Mouse (Mus musculus): Measurements from ENCODE around the gene Kcnq1. TPM values are rescaled to one million over a fixed set of nuclear protein-coding genes. Genes with fewer than 3 reads are reported as not detected.

Gene Kcnq1
- polyA plus RNA-seq, 2 experiments: 1.5 to 1.7 TPM

GRCm38 (mm10) chr7:143444580-143444954 lies 338.4 kb downstream of the Kcnq1 start:
- Histone ChIP-seq H3K36me3 (ENCODE audit: control insufficient read depth, insufficient read depth, low read length) (no peaks in the 10 kb centered on the region), H3K27ac (replicated peaks; ENCODE audit: low read depth, low read length) (no peak overlapping the region), H3K4me2 (replicated peaks; ENCODE audit: low read depth, low read length, severe bottlenecking) (peak overlapping the region; percentile 69; the same call in 1 of the 2 replicates), H3K4me1 (ENCODE audit: control insufficient read depth, insufficient read depth, low read length) (peaks cover 15% of the 10 kb centered on the region), H3K27me3 (ENCODE audit: control insufficient read depth, insufficient read depth, low read length) (peaks cover 18% of the 10 kb centered on the region), H3K4me3 (replicated peaks; ENCODE audit: low read length) (no peak overlapping the region), H3K9me3 (ENCODE audit: control insufficient read depth, low read length) (no peaks in the 10 kb centered on the region), H3K9ac (ENCODE audit: low read depth, low read length, severe bottlenecking) (no peak overlapping the region)
- no peak for TF ChIP-seq POLR2A (IDR thresholded peaks at IDR 0.05; ENCODE audit: borderline replicate concordance, extremely low read depth, insufficient read depth, insufficient read length)
- ATAC-seq (ENCODE audit: low FRiP score, low read depth): no peak
- WGBS: 40% methylated on average over 8 of the region's 8 CpGs
- no peak for DNase-seq (ENCODE audit: low spot score)

GRCm38 (mm10) chr7:143444955-143445648 lies 338.9 kb downstream of the Kcnq1 start:
- peak overlapping the region; percentile 69 for H3K4me2 ChIP-seq (replicated peaks; ENCODE audit: low read depth, low read length, severe bottlenecking)

GRCm38 (mm10) chr7:143445651-143446460 lies 339.7 kb downstream of the Kcnq1 start:
- ATAC-seq (ENCODE audit: low FRiP score, low read depth): 0 out of 2 replicates have a peak, but pooled peaks have one; percentile 39
- H3K4me1 ChIP-seq (ENCODE audit: control insufficient read depth, insufficient read depth, low read length): peaks cover 15% of the 10 kb centered on the region
- TF ChIP-seq POLR2A (IDR thresholded peaks at IDR 0.05; ENCODE audit: borderline replicate concordance, extremely low read depth, insufficient read depth, insufficient read length): no peak
- no peaks in the 10 kb centered on the region for H3K36me3 ChIP-seq (ENCODE audit: control insufficient read depth, insufficient read depth, low read length)
- 7% methylated on average over 51 of the region's 53 CpGs for WGBS
- peak overlapping the region; percentile 58 for H3K9ac ChIP-seq (ENCODE audit: low read depth, low read length, severe bottlenecking)
- no peaks in the 10 kb centered on the region for H3K9me3 ChIP-seq (ENCODE audit: control insufficient read depth, low read length)
- peaks cover 18% of the 10 kb centered on the region for H3K27me3 ChIP-seq (ENCODE audit: control insufficient read depth, insufficient read depth, low read length)
- H3K27ac ChIP-seq (replicated peaks; ENCODE audit: low read depth, low read length): peak overlapping the region; percentile 53; the same call in 1 of the 2 replicates
- DNase-seq (ENCODE audit: low spot score): no peak
- H3K4me3 ChIP-seq (replicated peaks; ENCODE audit: low read length): peak overlapping the region; percentile 35
- peak overlapping the region; percentile 69 for H3K4me2 ChIP-seq (replicated peaks; ENCODE audit: low read depth, low read length, severe bottlenecking)

More at GRCm38 (mm10) chr7:143444955-143445648, 338.9 kb downstream of the Kcnq1 start:
- DNase-seq (ENCODE audit: low spot score) (no peak), ATAC-seq (ENCODE audit: low FRiP score, low read depth) (peak; percentile 23; the same call in 1 of the 2 replicates)
- H3K9ac ChIP-seq (ENCODE audit: low read depth, low read length, severe bottlenecking): peak overlapping the region; percentile 58
- no peak overlapping the region for H3K27ac ChIP-seq (replicated peaks; ENCODE audit: low read depth, low read length)
- 6% methylated on average over 51 of the region's 55 CpGs for WGBS
- peak overlapping the region; percentile 35 for H3K4me3 ChIP-seq (replicated peaks; ENCODE audit: low read length)
- H3K4me1 ChIP-seq (ENCODE audit: control insufficient read depth, insufficient read depth, low read length): peaks cover 15% of the 10 kb centered on the region
- H3K9me3 ChIP-seq (ENCODE audit: control insufficient read depth, low read length): no peaks in the 10 kb centered on the region
- H3K36me3 ChIP-seq (ENCODE audit: control insufficient read depth, insufficient read depth, low read length): no peaks in the 10 kb centered on the region
- no peak for TF ChIP-seq POLR2A (IDR thresholded peaks at IDR 0.05; ENCODE audit: borderline replicate concordance, extremely low read depth, insufficient read depth, insufficient read length)
- peaks cover 18% of the 10 kb centered on the region for H3K27me3 ChIP-seq (ENCODE audit: control insufficient read depth, insufficient read depth, low read length)

- DNase-seq (ENCODE audit: low spot score): no peak
- 94% methylated on average over 2 of the region's 2 CpGs for WGBS
Observed at GRCm38 (mm10) chr7:143447130-143447529, 341.0 kb downstream of the Kcnq1 start.

GRCm38 (mm10) chr7:143458963-143459331 lies 352.8 kb downstream of the Kcnq1 start:
- Histone ChIP-seq H3K27me3 (ENCODE audit: control insufficient read depth, insufficient read depth, low read length) (no peaks in the 10 kb centered on the region), H3K9ac (ENCODE audit: low read depth, low read length, severe bottlenecking) (peak overlapping the region; percentile 86), H3K27ac (replicated peaks; ENCODE audit: low read depth, low read length) (peak overlapping the region; percentile 84), H3K36me3 (ENCODE audit: control insufficient read depth, insufficient read depth, low read length) (peaks cover 20% of the 10 kb centered on the region), H3K4me1 (ENCODE audit: control insufficient read depth, insufficient read depth, low read length) (peaks cover 8% of the 10 kb centered on the region), H3K4me2 (replicated peaks; ENCODE audit: low read depth, low read length, severe bottlenecking) (peak overlapping the region; percentile 49), H3K9me3 (ENCODE audit: control insufficient read depth, low read length) (peaks cover 26% of the 10 kb centered on the region), H3K4me3 (replicated peaks; ENCODE audit: low read length) (peak overlapping the region; percentile 66)
- TF ChIP-seq POLR2A (IDR thresholded peaks at IDR 0.05; ENCODE audit: borderline replicate concordance, extremely low read depth, insufficient read depth, insufficient read length): no peak
- DNase-seq (ENCODE audit: low spot score): no peak
- 27% methylated on average over 33 of the region's 38 CpGs for WGBS
- ATAC-seq (ENCODE audit: low FRiP score, low read depth): no peak

More at GRCm38 (mm10) chr7:143447130-143447529, 341.0 kb downstream of the Kcnq1 start:
- no peak for TF ChIP-seq POLR2A (IDR thresholded peaks at IDR 0.05; ENCODE audit: borderline replicate concordance, extremely low read depth, insufficient read depth, insufficient read length)
- no peak overlapping the region for H3K4me3 ChIP-seq (replicated peaks; ENCODE audit: low read length)
- H3K9me3 ChIP-seq (ENCODE audit: control insufficient read depth, low read length): no peaks in the 10 kb centered on the region
- no peaks in the 10 kb centered on the region for H3K36me3 ChIP-seq (ENCODE audit: control insufficient read depth, insufficient read depth, low read length)
- no peak overlapping the region for H3K27ac ChIP-seq (replicated peaks; ENCODE audit: low read depth, low read length)
- H3K9ac ChIP-seq (ENCODE audit: low read depth, low read length, severe bottlenecking): no peak overlapping the region
- H3K4me2 ChIP-seq (replicated peaks; ENCODE audit: low read depth, low read length, severe bottlenecking): no peak overlapping the region
- no peak for ATAC-seq (ENCODE audit: low FRiP score, low read depth)
- H3K27me3 ChIP-seq (ENCODE audit: control insufficient read depth, insufficient read depth, low read length): peaks cover 18% of the 10 kb centered on the region
- peaks cover 15% of the 10 kb centered on the region for H3K4me1 ChIP-seq (ENCODE audit: control insufficient read depth, insufficient read depth, low read length)
